Mouse (Mus musculus) kidney, adult 2 months (tissue): ENCODE measurements around the gene Irs1.

Experiments
- CTCF ChIP-seq: fragments of 200-500 bp; conservative IDR thresholded peaks from 2 replicates; pipeline ENCODE4 v1.5.1; 2011; ENCODE audit warnings: low read depth, mild to moderate bottlenecking, control low read depth, low read length, moderate library complexity, mixed read lengths; ENCODE audit not compliant: insufficient read depth, insufficient read length
- POLR2A ChIP-seq: fragments of 200-500 bp; IDR thresholded peaks from one replicate; pipeline ENCODE4 v1.6.1; 2011; ENCODE audit warnings: low read depth, low read length, control low read depth

DNA sequence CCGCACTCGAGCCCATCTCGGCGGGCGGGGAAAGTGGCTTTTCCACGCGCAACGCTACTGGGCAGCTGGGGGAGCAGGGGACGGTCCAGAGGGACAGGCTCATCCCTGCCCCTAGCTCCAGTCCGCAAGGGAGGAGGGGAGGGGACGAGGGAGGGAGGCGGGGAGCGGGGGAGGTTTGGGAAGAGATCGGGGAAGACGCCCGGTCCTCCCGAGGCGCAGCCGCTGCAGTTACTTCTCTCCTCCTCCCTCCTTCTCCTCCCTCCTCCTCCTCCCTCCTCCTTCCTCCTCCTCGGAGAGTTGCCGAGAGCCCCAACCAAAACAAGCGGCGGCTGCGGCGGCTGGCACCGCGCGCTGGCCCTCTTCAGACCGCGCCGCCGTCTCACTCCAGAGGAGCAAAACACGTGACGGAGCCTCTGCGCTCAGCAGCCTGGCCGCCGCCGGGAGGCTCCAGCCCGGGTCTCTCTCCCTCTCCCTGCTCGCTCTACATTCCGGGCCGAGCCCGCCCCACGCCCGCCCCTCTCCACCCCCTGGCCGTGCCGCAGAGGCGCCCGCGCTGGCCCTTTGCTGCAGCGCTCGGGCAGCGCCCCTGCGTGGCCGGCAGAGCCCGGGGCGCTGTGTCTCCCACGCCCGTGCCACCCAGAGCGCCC is at the start of gene Irs1:
- no peak for TF ChIP-seq POLR2A
- TF ChIP-seq CTCF = peak; percentile 34
